Mouse (Mus musculus) kidney, postnatal 4 days (tissue): Measurements from ENCODE around the gene Hspb9.

Experiments
- DNase-seq, 2 experiments: peaks; one replicate each; pipeline ENCODE4 v3.0.0; 2021; ENCODE audit warnings: mixed read lengths in 2 of 2

The Hspb9 gene

GRCm38 (mm10) chr11:100709201-100709810 is 4.3 kb upstream of the Hspb9 start:
- no peak for DNase-seq

DNA sequence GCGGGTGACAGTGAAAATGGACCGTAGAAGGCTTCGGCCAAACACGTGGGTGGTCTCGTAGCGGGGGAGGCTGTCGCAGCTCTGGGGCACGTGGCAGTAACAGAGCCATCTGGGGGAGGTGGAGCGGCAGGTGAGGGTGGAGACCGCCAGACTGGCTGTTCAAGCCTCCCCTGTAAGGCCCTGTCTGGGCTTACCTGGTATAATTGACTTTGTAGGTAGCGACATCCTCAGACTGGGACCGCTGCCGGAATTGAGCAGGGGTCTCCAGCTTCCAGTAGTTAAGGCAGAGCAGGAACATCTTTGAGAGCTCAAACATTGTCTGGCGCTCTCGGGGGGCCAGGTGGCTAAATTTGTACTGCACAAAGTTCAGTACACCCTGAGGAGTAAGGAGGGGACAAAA is 3.1 kb upstream of the Hspb9 start:
- DNase-seq, result no peak

- DNase-seq, result no peak
Measured at GRCm38 (mm10) chr11:100710977-100711376, 2.7 kb upstream of the Hspb9 start.

DNA sequence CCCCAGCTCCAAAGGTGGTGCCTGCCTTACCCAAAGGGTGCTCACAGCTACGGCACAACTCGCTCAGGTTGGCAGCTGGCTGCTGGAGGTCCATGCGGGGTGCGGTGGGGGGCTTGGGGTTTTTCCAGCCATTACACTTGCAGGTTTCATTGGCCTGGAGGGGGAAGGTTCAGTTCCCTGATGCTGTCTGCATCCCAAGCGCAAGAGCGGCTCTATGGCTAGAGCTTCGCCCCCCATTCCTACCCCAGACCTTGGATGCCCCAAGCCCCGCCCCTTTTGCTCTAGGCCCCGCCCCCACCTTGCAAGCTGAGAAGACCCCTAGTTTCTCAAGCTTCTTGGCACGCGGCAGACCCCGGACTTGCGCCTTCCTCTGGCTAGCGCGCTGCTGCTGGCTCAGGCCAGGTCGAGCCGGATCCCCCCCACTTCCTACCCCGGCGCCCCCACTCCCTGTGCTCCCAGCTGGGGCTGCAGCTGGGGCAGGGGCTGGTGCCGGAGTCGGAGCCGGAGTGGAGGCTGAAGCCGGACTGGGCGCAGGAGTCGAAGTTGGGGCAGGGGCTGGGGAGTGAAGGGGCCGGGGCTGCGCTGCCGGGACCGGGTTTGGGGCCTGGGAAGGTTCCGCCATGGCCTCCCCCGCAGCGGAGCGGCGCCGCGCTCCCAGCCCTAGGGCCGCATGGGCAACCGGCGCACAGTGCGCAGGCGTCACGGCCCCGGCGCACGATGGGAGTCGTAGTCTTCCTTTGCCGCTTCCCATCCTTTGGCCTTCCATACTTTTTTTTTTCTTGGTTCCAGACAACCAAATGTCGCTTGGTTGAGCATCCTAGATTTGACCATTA is 1.7 kb upstream of the Hspb9 start, which contains the start of gene Kat2a:
Kat2a (minus strand) TSS at position 683 of the 833 bp plus-strand sequence.
- peak; percentile 90 to 94 for DNase-seq

DNA sequence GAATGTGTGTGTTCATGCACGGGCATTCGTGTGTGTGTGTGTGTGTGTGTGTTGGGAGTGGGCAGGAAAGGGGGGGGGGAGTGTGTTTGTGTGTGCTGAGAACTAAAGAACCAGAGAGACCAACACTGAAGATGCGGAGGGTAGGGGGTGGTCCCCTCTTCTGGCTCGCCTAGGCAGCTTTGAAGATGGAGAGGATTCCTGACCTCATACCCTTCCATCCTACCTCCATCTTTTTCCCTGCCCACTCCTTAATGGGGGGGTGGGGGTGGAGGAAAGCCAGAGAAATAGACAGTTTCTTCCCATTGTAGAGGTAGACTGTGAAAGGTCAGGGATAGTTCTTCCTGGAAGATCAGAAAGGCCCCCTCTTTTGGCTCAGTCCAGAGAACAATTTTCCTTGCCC is 476 bp upstream of the Hspb9 start:
- DNase-seq, result no peak

DNA sequence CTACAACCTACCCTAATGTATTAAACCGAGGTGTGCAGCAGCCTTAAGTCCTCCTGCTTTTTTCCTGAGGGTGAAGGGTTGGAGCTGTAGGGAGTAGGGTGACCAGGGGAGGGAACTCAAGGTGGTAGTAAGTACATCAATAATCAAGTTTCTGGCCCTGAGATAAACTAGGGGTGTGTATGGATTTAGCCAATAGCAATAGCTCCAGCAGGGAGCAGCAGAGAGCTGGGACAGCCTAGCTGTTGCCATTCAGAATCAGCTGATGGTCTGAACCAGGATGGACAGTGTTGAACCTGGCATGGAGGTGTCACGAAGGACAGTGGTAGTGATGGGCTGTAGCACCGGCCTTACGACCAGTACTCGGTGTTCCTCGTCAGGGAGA is 875 bp downstream of the Hspb9 start:
- DNase-seq, result peak; percentile 90 to 92

- DNase-seq, result no peak
Measured at GRCm38 (mm10) chr11:100714948-100715347, 1.3 kb downstream of the Hspb9 start.

- DNase-seq, result no peak
Measured at GRCm38 (mm10) chr11:100716649-100717048, 3.0 kb downstream of the Hspb9 start.

DNA sequence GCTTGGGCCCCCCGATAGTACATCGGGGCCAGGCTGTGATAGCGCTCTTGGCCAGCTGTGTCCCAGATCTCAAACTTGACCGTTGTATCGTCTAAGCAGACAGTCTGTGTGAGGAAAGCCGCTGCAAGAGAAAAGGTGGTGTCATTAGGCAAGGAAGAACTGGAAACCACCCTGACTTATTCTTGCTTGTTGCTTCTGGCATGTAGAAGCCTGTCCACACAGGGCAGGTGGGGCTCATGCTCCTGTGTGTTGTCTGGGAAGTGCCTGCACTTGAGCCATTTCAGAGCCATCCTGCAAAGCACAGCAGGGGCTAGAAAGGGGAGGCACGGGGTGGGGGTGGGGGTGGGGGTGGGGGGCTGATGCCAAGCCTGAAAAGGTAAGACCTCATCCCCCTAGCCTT is 4.8 kb downstream of the Hspb9 start:
- no peak for DNase-seq

DNA sequence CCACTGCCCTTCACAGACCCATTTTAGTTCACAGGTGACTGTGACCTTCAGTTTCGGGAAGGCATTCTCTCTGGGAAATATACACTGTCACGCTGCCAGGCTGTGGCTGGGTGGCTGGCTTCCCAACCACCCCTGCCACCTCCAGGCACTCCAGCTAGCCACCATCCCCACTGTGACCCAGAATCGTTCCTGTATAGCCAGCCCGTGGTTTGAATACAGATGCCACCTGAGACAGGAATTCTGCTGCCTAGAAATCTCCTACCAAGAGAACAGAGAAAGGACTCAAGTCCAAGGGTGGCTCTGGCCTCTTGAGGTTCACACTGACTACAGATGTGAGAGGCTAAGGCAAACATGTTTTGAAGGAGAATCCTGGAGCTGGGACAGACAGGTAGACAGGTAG is 5.2 kb downstream of the Hspb9 start:
- DNase-seq, result no peak

DNA sequence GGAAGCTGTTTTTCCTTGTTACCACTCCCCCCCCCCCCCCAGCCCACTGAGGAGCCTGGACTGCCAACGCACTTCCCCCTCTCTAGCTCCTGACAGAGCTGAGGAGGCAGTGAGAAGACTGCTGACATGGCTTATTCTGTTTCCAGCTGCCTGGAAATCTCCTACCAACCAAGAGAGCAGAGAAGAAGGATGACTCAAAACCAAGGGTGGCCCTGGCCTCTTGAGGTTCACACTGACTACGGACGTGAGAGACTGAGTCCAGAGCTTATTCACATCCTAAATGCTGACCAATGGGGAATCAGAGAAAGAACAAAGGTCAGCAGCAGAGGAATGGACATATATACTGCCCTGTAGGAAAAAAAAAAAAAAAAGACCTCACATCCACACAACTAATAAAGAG is 5.7 kb downstream of the Hspb9 start:
- DNase-seq, result no peak

DNA sequence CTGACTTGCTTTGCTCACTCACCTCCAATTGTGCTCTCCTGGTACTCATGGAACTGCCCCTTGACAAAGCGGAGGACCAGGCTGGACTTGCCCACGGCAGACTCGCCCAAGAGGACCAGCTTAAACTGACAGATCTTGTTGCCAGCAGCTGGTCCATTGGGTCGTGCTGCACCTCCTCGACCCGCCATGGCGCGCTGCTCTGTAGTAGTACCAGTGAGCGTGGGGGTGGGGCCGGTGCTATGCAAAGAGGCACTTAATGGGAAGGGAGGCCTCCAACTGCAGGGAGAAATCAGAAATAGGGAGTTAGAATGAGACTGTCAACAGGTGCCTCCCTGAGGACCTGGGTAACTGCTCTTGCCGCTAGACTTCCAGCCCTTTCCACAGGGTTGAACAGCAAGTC is 6.2 kb downstream of the Hspb9 start:
- DNase-seq, result peak in 1 of 2 experiments; percentile 54

GRCm38 (mm10) chr11:100720345-100720744 is 6.7 kb downstream of the Hspb9 start:
- DNase-seq, result no peak

GRCm38 (mm10) chr11:100721254-100721653 is 7.6 kb downstream of the Hspb9 start:
- no peak for DNase-seq

- no peak for DNase-seq
Measured at GRCm38 (mm10) chr11:100721776-100722492, 8.3 kb downstream of the Hspb9 start.

DNA sequence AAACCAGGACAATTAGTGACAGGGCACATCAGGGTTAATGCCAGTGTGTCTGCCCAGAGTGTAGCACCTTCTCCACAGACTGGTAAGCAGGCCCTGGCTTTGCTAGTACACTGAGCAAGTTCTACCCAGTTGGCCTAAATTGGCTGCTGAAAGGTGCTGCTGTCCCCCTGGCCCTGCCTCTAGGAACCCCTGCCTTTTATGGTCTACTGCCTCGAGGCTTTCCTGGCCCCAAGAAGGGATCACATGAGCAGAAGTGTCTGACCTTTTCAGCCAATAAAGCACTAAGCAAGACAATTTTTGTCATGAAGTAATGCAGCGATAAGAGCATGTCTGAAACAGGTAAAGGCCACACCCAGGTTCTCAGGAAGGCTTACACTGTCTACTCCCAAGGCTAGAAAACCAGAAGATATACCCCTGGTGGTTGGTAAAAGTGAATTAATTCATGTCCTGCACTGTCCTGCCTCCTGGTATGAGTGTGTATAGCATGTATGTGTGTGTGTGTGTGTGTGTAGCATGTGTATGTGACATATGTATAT is 8.9 kb downstream of the Hspb9 start:
- no peak for DNase-seq

- peak in 1 of 2 experiments; percentile 48 for DNase-seq
Measured at GRCm38 (mm10) chr11:100724919-100725512, 11.4 kb downstream of the Hspb9 start.

DNA sequence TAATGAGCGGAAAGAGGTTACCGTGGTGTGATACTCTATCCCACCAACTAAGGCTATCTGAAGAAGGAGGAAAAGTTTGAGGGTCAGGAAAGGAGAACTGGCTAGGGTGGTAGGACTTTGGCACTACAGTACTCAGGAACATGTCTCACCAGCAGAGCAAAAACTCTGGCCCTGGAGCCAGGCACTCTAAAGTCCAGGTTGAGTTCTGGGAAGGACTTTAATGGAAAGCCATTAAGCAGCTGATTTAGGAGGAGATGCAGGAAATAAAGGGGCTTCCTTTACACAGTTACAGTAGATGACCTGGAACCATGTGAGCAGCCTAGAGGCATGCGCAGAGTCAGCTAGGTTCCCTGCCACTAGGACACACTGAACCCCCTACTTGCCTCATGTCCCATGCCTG is 13.6 kb downstream of the Hspb9 start:
- DNase-seq, result no peak

GRCm38 (mm10) chr11:100728601-100729000 is 15.0 kb downstream of the Hspb9 start:
- no peak for DNase-seq

GRCm38 (mm10) chr11:100729976-100730375 is 16.3 kb downstream of the Hspb9 start:
- no peak for DNase-seq

- peak in 1 of 2 experiments; percentile 27 for DNase-seq
Measured at GRCm38 (mm10) chr11:100730477-100731205, 17.0 kb downstream of the Hspb9 start.
